ENCODE assay signal across 8 mouse cellular contexts in the genomic region with DNA sequence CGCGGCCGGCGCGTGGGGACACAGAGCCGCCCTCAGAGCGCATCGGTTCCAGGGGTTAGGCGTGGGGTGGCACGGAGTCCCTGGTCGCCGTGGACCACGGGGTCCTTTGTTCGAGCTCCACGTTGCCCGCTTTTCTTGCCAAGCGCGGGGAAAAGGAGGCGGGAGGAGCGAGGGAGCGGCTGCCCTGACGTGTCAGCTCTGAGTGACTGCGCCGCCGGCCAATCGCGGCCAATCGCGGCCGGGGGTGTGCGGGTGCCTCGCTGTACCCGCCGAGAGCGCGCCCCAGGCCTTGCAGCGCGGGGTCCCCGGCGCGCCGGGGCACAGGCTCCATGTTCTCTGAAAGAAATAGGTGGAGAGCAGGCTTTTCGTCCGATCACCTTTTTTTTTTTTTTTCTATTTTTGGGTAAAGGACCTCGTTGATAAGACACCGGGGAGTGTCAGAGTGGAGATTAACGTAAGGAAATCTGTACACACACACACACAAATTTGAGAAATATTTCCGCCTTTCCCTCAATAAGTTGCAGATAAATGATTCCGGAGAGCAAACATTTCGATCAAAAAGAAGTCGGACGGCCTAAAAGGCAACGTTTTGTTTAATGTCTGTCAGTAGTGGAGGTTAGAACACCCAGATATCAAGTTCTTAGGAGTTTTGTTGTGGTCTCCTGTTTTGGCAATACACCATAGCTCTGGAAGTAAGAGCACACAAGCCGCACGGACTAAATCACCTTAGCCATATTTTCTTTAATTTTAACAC. TPM values are rescaled to one million over a fixed set of nuclear protein-coding genes. Genes with fewer than 3 reads are reported as not detected.
A peak's percentile ranks its signal among the peaks of the same experiment; 100 is the strongest.
DNase-seq lines count a peak whose midpoint lies in the region; ATAC-seq and TF ChIP-seq lines count a peak whose summit lies in the region.

No protein-coding gene starts in this region.

- H3K36me3 ChIP-seq in hindbrain, embryonic 11.5 days (ENCODE audit: control insufficient read depth, insufficient read depth, low read length) = no peaks in the 10 kb centered on the region
- no peaks in the 10 kb centered on the region; the same call in 1 of the 2 replicates for H3K36me3 ChIP-seq in lung, postnatal 0 days (ENCODE audit: insufficient read depth, low read length)

- H3K9me3 ChIP-seq in hindbrain, embryonic 11.5 days (ENCODE audit: control insufficient read depth, low read length) = no peaks in the 10 kb centered on the region
- no peaks in the 10 kb centered on the region for H3K9me3 ChIP-seq in lung, postnatal 0 days (ENCODE audit: low read length)

- H3K4me1 ChIP-seq in hindbrain, embryonic 11.5 days (replicated peaks; ENCODE audit: control insufficient read depth, insufficient read depth, low read length) = 0 out of 2 replicates have a peak, but pooled peaks cover 3% of the 10 kb centered on the region
- peaks cover 12% of the 10 kb centered on the region; the same call in 1 of the 2 replicates for H3K4me1 ChIP-seq in lung, postnatal 0 days (ENCODE audit: insufficient read depth, low read depth, low read length)

- peak overlapping the region; percentile 46 for H3K4me2 ChIP-seq in hindbrain, embryonic 11.5 days (replicated peaks; ENCODE audit: low read depth, low read length)
- peak overlapping the region; percentile 86 for H3K4me2 ChIP-seq in lung, postnatal 0 days (replicated peaks; ENCODE audit: low read depth, low read length)

- H3K27me3 ChIP-seq in hindbrain, embryonic 11.5 days (ENCODE audit: control insufficient read depth, insufficient read depth, low read length) = no peaks in the 10 kb centered on the region
- no peaks in the 10 kb centered on the region for H3K27me3 ChIP-seq in lung, postnatal 0 days (replicated peaks; ENCODE audit: insufficient read depth, low read length)

- H3K27ac ChIP-seq in hindbrain, embryonic 11.5 days (ENCODE audit: low read depth, low read length) = peak overlapping the region; percentile 94
- peak overlapping the region; percentile 92 for H3K27ac ChIP-seq in lung, postnatal 0 days (ENCODE audit: low read length)

- WGBS in hindbrain, embryonic 11.5 days = under 1% methylated on average over 52 of the region's 55 CpGs
- under 1% methylated on average over 55 of the region's 55 CpGs for WGBS in lung, postnatal 0 days

- peak; percentile 97 for DNase-seq in NIH3T3 (ENCODE audit: low read depth)
- peak; percentile 95 for DNase-seq in cerebellum, adult 9-11 months
- DNase-seq in frontal cortex, adult 2 months (ENCODE audit: extremely low spot score in 1 of 2, low spot score in 1 of 2) = peak; percentile 84 to 96
- peak; percentile 94 for DNase-seq in hindbrain, embryonic 11.5 days (ENCODE audit: low spot score)
- peak; percentile 98 to 99 for DNase-seq in layer of hippocampus, postnatal 10 days (ENCODE audit: low spot score in 2 of 2)
- DNase-seq in lung, postnatal 0 days (ENCODE audit: low spot score) = peak; percentile 92
- peak; percentile 91 for DNase-seq in ovary, postnatal 10 days (ENCODE audit: low spot score)
- peak; percentile 94 for DNase-seq in thymus, postnatal 0 days (ENCODE audit: low spot score)

- peak overlapping the region; percentile 90 for H3K4me3 ChIP-seq in hindbrain, embryonic 11.5 days (ENCODE audit: low read depth, low read length)
- H3K4me3 ChIP-seq in lung, postnatal 0 days (ENCODE audit: low read depth, low read length) = peak overlapping the region; percentile 84

- peak overlapping the region; percentile 95 for H3K9ac ChIP-seq in hindbrain, embryonic 11.5 days (ENCODE audit: low read depth, low read length)
- H3K9ac ChIP-seq in lung, postnatal 0 days (replicated peaks; ENCODE audit: low read depth) = peak overlapping the region; percentile 78

- no peak for TF ChIP-seq EP300 in lung, postnatal 0 days (IDR thresholded peaks at IDR 0.05)

- TF ChIP-seq CTCF in lung, postnatal 0 days (IDR thresholded peaks at IDR 0.05) = no peak

- ATAC-seq in hindbrain, embryonic 11.5 days (ENCODE audit: low FRiP score) = peak; percentile 85
- ATAC-seq in lung, postnatal 0 days = peak; percentile 74

RNA-seq across cellular contexts. Expression of a gene that starts 1.0 kb away (rescaled TPM):
- 127 and 132 TPM in 2 replicates for polyA plus RNA-seq in frontal cortex, adult 2 months (2012; rRNA removed)
- 340 and 415 TPM in 2 replicates for polyA plus RNA-seq in hindbrain, embryonic 11.5 days (2014; fragmentation: Nextera tagmentation; extraction: Ambion mirVana)
- 100 to 1,000 TPM; 115 to 126 TPM for total RNA-seq in layer of hippocampus, postnatal 10 days (2021)
- 107 and 117 TPM in 2 replicates for polyA plus RNA-seq in lung, postnatal 0 days (2015; fragmentation: Nextera tagmentation; extraction: Ambion mirVana)
- polyA plus RNA-seq in thymus, postnatal 0 days (2015; fragmentation: Nextera tagmentation; extraction: Ambion mirVana) = 171 and 193 TPM in 2 replicates

Comparison
In these comparisons a context has a peak if more than half of its experiments do, and no peak if none do; other contexts are left out.
1. Peak in every context shown above with its lines: DNase-seq, ATAC-seq, H3K4me3 ChIP-seq and H3K27ac ChIP-seq.